Mouse (Mus musculus): ENCODE measurements around the gene Kmt5a.
A peak's percentile ranks its signal among the peaks of the same experiment; 100 is the strongest.

Gene Kmt5a

GRCm38 (mm10) chr5:124439447-124440093, at the start of gene Kmt5a:
TSS of gene Kmt5a (plus strand) at chr5:124439930.
- DNase-seq: peak; percentile 93 to 96

DNA sequence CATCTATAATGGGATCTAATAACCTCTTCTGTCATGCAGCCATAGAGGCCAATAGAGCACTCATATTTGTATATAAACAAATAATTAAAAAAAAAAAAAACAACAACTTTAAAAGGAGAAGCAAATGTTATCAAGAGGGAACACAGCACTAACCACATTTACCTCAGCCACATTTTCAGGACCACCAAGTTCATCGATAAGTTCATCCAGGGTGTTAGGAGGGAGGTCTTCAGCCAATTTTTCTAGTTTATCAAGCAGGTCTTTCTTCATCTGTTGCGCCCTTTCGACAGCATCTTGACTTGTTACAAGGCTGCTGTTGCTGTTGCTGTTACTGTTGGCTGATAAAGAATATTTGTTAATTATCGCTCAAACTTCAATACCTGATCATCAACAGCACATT, 47.3 kb upstream of the Kmt5a start:
- no peak for DNase-seq

- no peak for DNase-seq
These were observed 46.0 kb upstream of the Kmt5a start for GRCm38 (mm10) chr5:124393726-124394125.

DNA sequence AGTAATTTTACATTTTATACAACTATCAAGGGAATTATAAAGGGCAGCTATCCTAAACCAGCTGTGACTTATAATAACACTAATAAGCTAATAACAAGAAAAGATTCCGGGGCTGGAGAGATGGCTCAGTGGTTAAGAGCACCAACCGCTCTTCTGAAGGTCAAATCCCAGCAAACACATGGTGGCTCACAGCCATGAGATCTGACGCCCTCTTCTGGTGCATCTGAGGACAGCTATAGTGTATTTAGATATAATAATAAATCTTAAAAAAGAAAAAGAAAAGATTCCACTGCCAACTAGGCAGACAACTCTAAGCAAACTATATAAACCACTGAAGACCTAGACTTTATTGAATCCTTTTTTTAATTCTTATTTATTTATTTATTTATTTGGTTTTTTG, 28.9 kb upstream of the Kmt5a start:
- no peak for DNase-seq

GRCm38 (mm10) chr5:124412163-124412562, 27.6 kb upstream of the Kmt5a start:
- DNase-seq: no peak

DNA sequence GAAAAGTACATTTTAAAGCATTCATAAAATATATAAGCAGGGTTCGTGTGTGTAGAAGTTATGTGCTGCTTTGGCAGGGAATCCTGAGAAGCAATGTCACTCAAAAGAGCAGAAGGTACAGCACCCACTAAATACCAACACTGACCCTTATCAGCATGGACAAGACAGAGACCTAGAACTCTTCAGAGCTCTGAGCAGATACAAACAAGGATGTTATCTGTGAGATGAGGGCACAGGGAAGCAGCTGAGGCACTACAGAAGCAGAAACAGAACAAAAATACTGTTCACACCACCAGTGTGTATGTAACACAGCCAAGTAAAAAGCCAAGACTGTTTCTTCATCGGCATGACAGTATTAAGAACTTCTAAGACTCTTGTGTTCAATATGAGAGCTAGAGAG, 20.8 kb upstream of the Kmt5a start:
- no peak for DNase-seq

- no peak for DNase-seq
These were observed 17.9 kb upstream of the Kmt5a start for GRCm38 (mm10) chr5:124421786-124422185.

DNA sequence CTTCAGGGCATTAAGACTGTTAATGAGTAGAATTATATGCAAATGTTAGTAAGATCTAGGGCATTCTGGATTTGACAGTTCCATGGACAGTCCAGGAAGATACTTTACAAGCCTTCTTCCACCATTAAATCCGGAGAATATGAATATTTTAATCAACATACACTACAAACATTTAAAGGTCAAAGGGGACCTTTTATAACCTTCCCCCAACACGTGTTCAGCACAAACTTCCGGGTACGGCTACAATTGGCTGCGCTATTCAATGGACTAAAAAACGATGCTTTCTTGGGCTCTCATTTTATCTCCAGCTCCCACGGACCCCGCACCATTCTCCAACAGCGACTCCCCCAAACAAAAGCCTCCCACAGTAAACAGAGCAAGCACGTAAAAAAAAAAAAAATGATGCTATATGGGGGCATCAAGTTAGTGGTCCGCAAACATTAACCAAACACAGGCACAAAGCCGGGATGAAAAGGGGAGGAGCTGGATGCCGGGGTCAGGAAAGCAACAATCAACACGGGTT, 15.5 kb upstream of the Kmt5a start:
- no peak for DNase-seq

DNA sequence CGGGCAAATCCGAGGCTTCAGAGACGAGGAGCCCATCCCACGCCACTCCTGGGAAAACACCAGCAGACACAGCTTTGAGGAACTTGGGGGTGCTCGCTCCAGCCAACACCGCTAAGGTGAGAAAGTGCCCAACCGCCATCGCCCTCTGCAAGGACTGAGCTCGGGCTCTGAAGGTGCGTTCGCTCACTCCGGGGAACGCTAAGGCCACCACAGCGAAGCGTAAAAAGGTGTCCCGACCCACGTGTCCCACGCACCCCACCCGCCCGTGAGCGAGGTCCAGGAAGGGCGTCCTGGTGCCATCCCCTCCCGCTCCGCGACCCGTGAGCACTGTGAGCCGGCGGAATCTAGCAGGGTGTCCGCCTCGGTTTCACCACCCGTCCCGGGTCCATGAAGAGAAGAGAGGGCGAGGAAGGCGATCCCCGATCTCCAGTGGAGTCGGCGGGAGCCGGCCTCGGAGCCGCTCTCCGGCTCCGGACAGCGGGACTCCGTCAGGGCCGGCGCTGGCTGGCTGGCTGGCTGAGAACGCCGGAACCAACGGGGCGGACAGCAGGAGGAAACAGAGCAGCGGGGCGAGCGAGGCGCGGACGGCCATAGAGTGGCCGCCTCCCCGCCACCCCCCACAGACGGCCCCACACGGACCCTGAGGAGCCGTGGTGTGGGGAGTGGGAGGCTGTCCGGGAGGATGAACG, 14.9 kb upstream of the Kmt5a start:
- DNase-seq: peak; percentile 37 to 49

DNA sequence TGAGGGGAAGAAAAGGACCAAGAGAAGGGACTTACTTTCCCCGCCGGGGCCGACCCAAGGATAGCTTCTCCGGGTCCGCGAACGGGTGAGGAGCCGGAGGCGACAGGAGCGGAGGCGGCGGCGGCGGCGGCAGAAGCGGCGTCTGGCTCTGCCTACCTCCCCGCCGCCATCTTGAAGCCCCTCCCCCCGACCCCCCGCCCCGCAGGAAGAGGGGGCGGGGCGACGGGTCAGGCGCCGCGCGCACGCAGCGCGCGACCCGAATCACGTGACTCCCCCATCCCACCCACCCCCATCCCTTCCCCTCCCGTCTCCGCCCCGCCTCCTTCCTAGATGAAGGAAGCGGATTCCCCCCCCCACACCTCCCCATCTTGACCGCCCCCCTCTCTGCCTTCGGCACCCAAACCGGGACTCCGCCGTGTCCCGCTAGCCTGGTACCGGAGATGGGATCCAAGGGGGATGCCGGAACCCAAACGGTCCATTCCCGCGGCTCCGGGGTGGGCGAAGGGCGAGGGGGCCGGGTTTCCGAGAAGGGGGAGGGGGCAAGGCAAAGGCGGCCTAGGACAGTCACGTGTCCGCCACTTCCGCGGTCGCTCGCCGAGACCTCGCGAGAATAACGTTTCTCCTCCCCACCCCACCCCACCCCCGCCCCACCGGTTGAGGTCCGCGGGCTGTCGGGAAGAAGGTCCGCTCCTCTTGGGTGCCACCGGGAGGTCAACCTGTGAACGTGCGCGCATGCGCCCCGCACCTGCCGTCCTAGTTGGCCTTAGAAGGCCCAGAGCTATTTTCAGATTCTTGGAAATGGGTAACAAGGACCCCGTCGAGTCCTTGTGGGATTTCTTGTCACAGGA, 14.1 kb upstream of the Kmt5a start, which contains the start of gene Sbno1:
Gene Sbno1, minus strand, starts transcription at position 590 of the 848 bp plus-strand sequence.
- DNase-seq: peak; percentile 90

DNA sequence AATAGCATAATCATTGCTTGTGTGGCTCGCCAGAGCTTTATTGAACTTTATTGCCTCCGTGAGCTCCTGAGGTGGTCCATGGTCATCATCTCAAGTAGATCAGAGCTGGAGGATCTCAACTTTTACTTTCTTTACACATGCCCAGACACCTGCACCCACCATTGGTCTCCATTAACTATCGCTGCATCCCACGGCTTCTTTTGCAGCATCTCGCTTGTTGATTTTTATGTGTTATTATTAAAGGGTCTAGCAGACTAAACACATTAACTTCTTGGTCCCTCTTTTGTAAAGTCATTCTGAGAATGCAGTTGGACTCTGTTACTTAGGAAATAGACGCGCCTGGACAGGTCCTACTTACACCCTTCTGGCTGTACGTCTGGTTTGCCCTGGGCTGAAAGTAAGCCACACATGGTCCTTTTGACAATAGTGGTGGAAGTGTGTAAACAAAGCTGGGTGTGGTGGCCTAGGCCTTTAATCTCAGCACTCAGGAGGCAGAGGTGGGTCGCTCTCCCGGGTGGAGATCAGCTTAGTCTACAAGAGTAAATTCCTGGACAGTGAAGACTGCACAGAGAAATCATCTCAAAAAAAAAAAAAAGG, 13.2 kb upstream of the Kmt5a start:
- DNase-seq: no peak

GRCm38 (mm10) chr5:124432398-124433012, 7.2 kb upstream of the Kmt5a start:
- peak in 1 of 2 experiments; percentile 42 for DNase-seq

- DNase-seq: no peak
These were observed 6.7 kb upstream of the Kmt5a start for GRCm38 (mm10) chr5:124433048-124433447.

GRCm38 (mm10) chr5:124438229-124438628, 1.5 kb upstream of the Kmt5a start:
- DNase-seq: peak in 1 of 2 experiments; percentile 58

GRCm38 (mm10) chr5:124438746-124439145, 984 bp upstream of the Kmt5a start:
- no peak for DNase-seq

DNA sequence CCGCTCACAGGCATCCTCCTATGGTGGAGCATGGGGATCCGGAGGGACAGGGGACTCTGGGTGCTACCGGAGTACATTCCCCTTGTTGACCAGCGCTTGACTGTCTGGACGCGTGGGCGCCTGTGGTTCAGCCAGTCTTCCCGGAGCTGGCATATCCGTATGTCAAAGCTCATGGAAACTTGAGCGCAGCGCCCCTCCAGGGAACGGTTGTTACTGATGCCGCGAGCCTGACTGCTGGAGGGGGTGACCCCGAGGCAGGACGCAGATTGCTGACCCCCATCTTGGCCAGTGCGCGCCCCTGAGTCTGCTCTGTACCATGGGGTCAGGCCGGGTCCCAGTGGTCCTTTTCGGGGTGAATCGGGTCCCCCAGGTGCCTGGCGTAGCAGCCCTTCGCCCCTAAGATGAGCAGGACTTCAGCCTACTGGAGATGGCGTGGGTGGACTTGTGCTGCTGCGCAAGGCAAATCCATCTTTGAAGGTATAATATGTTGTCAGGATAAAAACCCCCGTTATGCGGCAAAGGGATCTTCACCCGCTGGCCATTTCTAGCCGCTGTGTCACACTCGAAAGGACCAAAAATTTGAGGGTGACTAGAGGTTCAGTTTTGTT, 468 bp downstream of the Kmt5a start:
- peak; percentile 55 to 74 for DNase-seq

GRCm38 (mm10) chr5:124442628-124443027, 2.9 kb downstream of the Kmt5a start:
- DNase-seq: no peak

DNA sequence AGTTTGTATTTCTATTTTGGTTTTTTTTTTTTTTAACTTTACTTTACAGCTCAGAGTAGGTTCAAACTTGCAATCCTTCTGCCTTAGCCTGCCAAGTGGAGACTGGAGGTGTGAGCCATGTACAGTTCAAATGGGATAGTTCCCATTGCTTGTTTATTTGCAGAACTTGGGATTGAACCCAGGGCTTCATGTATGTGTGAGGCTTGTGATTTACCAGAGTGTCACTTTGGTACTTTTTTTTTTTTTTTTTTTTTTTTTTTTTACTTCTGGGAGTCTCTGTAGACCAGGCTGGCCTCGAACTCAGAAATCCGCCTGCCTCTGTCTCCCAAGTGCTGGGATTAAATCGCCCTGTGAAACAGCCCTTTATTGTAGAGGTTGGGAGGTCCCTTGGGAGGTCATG, 4.5 kb downstream of the Kmt5a start:
- DNase-seq: no peak

GRCm38 (mm10) chr5:124444661-124445561, 5.2 kb downstream of the Kmt5a start:
- DNase-seq: peak; percentile 55 to 59

DNA sequence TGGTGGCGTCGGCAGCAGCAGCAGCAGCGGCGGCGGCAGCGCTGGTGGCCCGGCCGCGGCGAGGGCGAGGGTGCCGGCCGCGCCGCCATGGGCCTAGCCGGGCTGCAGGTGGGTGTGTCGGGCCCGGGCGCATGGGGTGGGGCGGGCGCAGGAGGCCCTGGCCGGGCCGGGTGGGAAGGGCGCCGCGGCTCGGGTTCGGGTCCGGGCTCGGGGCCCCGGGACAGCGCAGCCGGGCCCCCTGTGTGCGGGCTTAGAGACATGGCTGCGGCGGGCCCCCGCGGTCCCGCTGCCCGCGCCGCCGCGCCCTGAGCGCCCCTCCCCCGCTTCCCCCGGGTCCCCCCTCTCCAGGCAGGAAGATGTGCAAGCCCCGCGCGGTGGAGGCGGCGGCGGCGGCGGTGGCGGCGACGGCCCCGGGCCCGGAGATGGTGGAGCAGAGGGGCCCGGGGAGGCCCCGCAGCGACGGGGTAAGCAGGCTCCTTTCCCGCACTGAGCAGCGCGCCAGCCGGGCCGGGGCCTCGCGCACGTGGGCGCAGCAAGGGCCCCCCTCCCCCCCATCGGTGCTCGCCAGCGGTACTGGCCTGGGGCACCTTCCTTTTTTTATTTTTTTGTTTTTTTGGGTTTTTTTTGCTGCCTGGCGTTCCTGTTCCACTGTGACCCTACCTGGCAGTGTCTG, 6.0 kb downstream of the Kmt5a start:
- DNase-seq: peak; percentile 37 to 39
